Mouse (Mus musculus): Measurements from ENCODE around the gene Cacna1b.

DNA sequence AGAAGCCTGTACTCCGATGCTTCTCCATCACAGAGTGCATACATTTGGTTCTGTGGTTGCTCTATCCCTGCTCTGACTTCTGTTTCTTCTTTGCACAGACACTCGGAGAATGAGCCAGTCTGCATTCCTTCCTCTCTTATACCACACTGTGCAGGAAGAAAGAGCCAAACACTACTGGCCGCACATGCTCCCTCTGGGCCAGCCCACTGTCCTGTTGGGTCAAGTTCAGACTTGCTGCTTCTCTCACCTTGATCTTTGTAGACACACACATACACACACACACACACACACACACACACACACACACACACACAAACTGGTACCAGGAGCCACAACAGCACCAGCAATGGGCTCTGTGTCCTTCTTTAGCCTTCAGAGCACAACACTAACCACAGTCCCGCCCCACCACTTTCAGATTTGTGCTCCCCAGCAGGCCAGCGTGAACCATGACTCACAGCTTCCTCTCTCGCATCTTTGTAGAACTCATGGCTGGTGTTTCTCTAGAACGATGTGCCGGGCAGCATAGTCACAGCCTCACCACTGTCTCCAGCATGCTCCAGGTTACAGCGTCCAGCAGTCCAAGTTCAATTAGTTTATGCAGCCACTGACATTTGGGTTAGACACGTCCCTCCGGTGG is 13.1 kb upstream of the Cacna1b start:
- no peak for TF ChIP-seq CTCF (IDR thresholded peaks at IDR 0.05; ENCODE audit: insufficient read depth, low read depth, low read length)
- no peak for TF ChIP-seq POLR2A (IDR thresholded peaks at IDR 0.05; ENCODE audit: insufficient read depth, low read depth, low read length)
